Mouse (Mus musculus): ENCODE measurements around the gene Sik3. TPM values are rescaled to one million over a fixed set of nuclear protein-coding genes. Genes with fewer than 3 reads are reported as not detected.

Sik3 gene
- polyA plus RNA-seq, 1 experiment: 29.4 TPM

DNA sequence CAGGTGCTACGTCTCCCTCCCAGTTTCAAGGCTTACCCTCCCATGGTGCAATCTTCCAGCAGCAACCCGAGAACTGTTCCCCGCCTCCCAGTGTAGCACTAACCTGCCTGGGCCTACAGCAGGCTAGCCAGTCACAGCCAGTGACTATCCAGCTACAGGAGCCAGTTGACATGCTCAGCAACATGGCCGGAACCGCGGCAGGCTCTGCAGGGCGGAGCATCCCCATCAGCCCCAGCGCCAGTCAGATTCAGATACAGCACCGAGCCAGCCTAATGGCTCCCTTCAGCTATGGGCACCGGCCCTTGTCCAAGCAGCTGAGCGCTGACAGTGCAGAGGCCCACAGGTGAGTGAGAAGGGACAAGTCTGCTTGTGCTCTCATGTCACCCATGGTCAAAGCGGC, 197.9 kb downstream of the Sik3 start:
- H3K4me2 ChIP-seq (ENCODE audit: low read depth): no peak overlapping the region
- no peak for TF ChIP-seq CEBPB (IDR thresholded peaks at IDR 0.05; ENCODE audit: insufficient read depth, poor library complexity, severe bottlenecking)
- TF ChIP-seq MAX (IDR thresholded peaks at IDR 0.05; ENCODE audit: low read depth): no peak
- no peak for TF ChIP-seq MYOG (IDR thresholded peaks at IDR 0.05; ENCODE audit: control insufficient read depth in 1 of 3, insufficient read depth in 1 of 3, insufficient read length in 2 of 3, low read depth in 2 of 3)
- TF ChIP-seq POLR2AphosphoS2 (IDR thresholded peaks at IDR 0.05; ENCODE audit: insufficient read length, low read depth): no peak
- TF ChIP-seq E2F4 (IDR thresholded peaks at IDR 0.05; ENCODE audit: insufficient read depth): no peak
- no peak for TF ChIP-seq TCF12 (IDR thresholded peaks at IDR 0.05; ENCODE audit: insufficient read depth, poor library complexity, severe bottlenecking)
- no peak for TF ChIP-seq REST (IDR thresholded peaks at IDR 0.05; ENCODE audit: insufficient read depth, insufficient read length)
- no peak for TF ChIP-seq TCF3 (IDR thresholded peaks at IDR 0.05; ENCODE audit: insufficient read length, low read depth)
- no peak for TF ChIP-seq USF1 (IDR thresholded peaks at IDR 0.05; ENCODE audit: low read depth)
- no peak for TF ChIP-seq POLR2A (IDR thresholded peaks at IDR 0.05; ENCODE audit: insufficient read length, low read depth)
- TF ChIP-seq SRF (IDR thresholded peaks at IDR 0.05; ENCODE audit: control insufficient read depth, insufficient read length, low read depth): no peak
- no peak for TF ChIP-seq MYOD1 (IDR thresholded peaks at IDR 0.05; ENCODE audit: control insufficient read depth in 1 of 3, insufficient read length in 2 of 3, low read depth in 2 of 3)
- H3K36me3 ChIP-seq (ENCODE audit: control insufficient read depth, insufficient read depth): peaks cover 3% of the 10 kb centered on the region
- no peak overlapping the region for H3K4me3 ChIP-seq
- H3K27me3 ChIP-seq (ENCODE audit: control insufficient read depth, insufficient read depth, insufficient read length): no peaks in the 10 kb centered on the region
- no peak overlapping the region for H3ac ChIP-seq (ENCODE audit: control insufficient read depth, insufficient read length)
- H3K79me2 ChIP-seq (ENCODE audit: control insufficient read depth, insufficient read depth): no peaks in the 10 kb centered on the region

DNA sequence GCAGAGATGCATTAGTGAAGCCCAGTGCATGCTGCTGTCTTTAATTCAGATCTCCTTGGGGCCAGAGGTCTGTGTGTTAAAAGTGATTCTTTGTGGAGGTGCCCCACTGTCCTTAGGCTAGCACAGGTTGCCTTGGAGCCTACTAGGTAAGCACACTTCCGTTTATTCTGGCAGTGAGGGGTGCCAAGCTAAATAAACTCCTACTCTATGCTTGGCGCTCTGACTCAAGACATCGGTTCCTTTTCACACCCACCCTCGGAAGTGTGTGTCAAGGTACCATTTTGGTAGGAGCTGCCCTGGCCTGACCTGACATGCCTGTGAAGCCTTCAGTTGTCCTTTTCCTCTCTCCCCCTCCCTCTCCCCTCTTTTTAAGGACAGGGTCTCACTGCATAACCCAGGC, 201.7 kb downstream of the Sik3 start:
- no peaks in the 10 kb centered on the region for H3K36me3 ChIP-seq (ENCODE audit: control insufficient read depth, insufficient read depth)
- H3K4me2 ChIP-seq (ENCODE audit: low read depth): no peak overlapping the region
- TF ChIP-seq POLR2A (IDR thresholded peaks at IDR 0.05; ENCODE audit: insufficient read length, low read depth) (no peak), POLR2AphosphoS2 (IDR thresholded peaks at IDR 0.05; ENCODE audit: insufficient read length, low read depth) (no peak), E2F4 (IDR thresholded peaks at IDR 0.05; ENCODE audit: insufficient read depth) (no peak), CEBPB (IDR thresholded peaks at IDR 0.05; ENCODE audit: insufficient read depth, poor library complexity, severe bottlenecking) (no peak), MYOD1 (IDR thresholded peaks at IDR 0.05; ENCODE audit: control insufficient read depth in 1 of 3, insufficient read length in 2 of 3, low read depth in 2 of 3) (no peak), REST (IDR thresholded peaks at IDR 0.05; ENCODE audit: insufficient read depth, insufficient read length) (no peak), USF1 (IDR thresholded peaks at IDR 0.05; ENCODE audit: low read depth) (no peak), SRF (IDR thresholded peaks at IDR 0.05; ENCODE audit: control insufficient read depth, insufficient read length, low read depth) (no peak), MYOG (IDR thresholded peaks at IDR 0.05; ENCODE audit: control insufficient read depth in 1 of 3, insufficient read depth in 1 of 3, insufficient read length in 2 of 3, low read depth in 2 of 3) (no peak), MAX (IDR thresholded peaks at IDR 0.05; ENCODE audit: low read depth) (no peak), TCF3 (IDR thresholded peaks at IDR 0.05; ENCODE audit: insufficient read length, low read depth) (no peak), TCF12 (IDR thresholded peaks at IDR 0.05; ENCODE audit: insufficient read depth, poor library complexity, severe bottlenecking) (no peak)
- no peak overlapping the region for H3K4me3 ChIP-seq
- no peaks in the 10 kb centered on the region for H3K27me3 ChIP-seq (ENCODE audit: control insufficient read depth, insufficient read depth, insufficient read length)
- H3ac ChIP-seq (ENCODE audit: control insufficient read depth, insufficient read length): no peak overlapping the region
- no peaks in the 10 kb centered on the region for H3K79me2 ChIP-seq (ENCODE audit: control insufficient read depth, insufficient read depth)

DNA sequence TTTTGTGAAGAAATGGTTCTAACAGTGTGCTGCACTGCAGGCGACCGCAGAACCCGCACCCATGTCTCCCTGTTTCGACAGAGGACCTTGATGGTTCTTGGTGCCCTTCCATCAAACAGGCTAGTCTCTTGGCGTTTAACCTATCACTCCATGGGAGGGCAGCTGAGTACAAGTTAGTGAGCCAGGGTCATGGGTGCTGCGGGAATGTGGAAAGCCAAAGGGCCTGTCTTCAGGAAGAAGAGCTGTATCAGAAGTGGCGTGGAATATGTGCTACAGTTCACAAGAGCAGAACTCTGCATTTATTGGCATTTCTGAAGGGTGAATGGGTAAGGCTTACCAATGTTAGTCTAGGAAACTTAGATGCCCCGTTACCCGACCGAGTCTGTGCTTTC, 202.3 kb downstream of the Sik3 start:
- Histone ChIP-seq H3K4me3 (no peak overlapping the region), H3K4me2 (ENCODE audit: low read depth) (no peak overlapping the region), H3K36me3 (ENCODE audit: control insufficient read depth, insufficient read depth) (no peaks in the 10 kb centered on the region), H3K79me2 (ENCODE audit: control insufficient read depth, insufficient read depth) (no peaks in the 10 kb centered on the region), H3K27me3 (ENCODE audit: control insufficient read depth, insufficient read depth, insufficient read length) (no peaks in the 10 kb centered on the region), H3ac (ENCODE audit: control insufficient read depth, insufficient read length) (no peak overlapping the region)
- TF ChIP-seq CEBPB (IDR thresholded peaks at IDR 0.05; ENCODE audit: insufficient read depth, poor library complexity, severe bottlenecking) (no peak), E2F4 (IDR thresholded peaks at IDR 0.05; ENCODE audit: insufficient read depth) (no peak), POLR2AphosphoS2 (IDR thresholded peaks at IDR 0.05; ENCODE audit: insufficient read length, low read depth) (no peak)

DNA sequence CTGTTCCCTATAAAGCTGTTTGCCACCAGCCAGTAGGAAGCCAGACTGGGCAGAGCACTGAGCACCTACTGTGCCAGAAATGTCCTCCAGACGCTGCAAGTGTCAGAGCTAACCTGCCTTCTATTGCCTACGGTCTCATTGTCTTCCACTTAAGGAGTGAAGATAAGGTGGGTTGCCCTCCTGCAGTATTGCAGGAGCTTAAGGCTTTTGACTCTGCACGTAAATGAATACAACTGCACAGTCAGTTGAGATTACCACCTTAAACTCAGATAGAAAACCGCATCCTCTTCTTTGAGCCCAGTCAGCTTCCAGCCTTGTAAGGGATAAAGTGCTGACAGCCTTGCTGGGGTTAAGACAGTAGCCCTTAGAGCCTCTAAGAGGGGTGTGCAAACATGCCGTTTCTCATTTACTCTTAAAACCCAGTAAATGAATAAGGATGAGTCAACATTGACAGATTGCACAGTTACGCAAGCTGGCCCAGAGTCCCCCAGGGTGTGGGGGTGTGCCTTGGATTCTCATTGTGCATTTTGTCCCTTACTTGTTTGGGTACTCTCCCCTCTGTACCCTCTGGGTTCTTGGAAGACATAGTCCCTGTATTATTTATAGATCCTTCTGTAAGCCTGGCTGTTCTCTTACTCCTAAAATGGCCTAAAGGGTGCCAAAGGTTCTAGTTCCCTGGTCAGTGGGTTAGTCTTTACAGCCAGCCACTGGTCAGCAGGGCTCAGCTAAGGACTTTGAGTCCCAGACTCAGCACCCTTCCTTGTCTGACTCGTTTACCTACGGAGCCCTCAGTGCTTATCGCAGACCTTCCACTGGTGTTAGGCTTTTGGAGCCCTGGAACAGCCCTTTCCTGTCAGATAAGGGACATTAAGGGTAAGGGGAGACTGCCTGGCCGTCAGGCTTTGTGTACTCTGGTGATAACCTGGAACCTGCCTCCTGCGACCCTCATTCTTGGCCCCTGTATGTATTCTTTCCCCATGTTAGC, 203.0 kb downstream of the Sik3 start:
- H3K4me2 ChIP-seq (ENCODE audit: low read depth): no peak overlapping the region
- H3K36me3 ChIP-seq (ENCODE audit: control insufficient read depth, insufficient read depth): no peaks in the 10 kb centered on the region
- TF ChIP-seq USF1 (IDR thresholded peaks at IDR 0.05; ENCODE audit: low read depth) (no peak), CEBPB (IDR thresholded peaks at IDR 0.05; ENCODE audit: insufficient read depth, poor library complexity, severe bottlenecking) (0 out of 2 replicates have a peak, but pooled peaks have one; percentile 46), SRF (IDR thresholded peaks at IDR 0.05; ENCODE audit: control insufficient read depth, insufficient read length, low read depth) (no peak)
- H3K79me2 ChIP-seq (ENCODE audit: control insufficient read depth, insufficient read depth): no peaks in the 10 kb centered on the region
- no peaks in the 10 kb centered on the region for H3K27me3 ChIP-seq (ENCODE audit: control insufficient read depth, insufficient read depth, insufficient read length)
- no peak overlapping the region for H3ac ChIP-seq (ENCODE audit: control insufficient read depth, insufficient read length)
- H3K4me3 ChIP-seq: no peak overlapping the region
